Mouse (Mus musculus): Measurements from ENCODE around the gene Mmp23. TPM values are rescaled to one million over a fixed set of nuclear protein-coding genes. Genes with fewer than 3 reads are reported as not detected.
"Not testable (repeated sequence)": the region's sequence is repeated elsewhere in the genome, so short reads cannot be mapped to it uniquely, and the experiment has no call there.

The Mmp23 gene
- polyA plus RNA-seq, 1 experiment from 2014 or later = 4.7 TPM

- Histone ChIP-seq H3K4me3 (peak overlapping the region; percentile 59), H3K4me1 (peaks cover 37% of the 10 kb centered on the region), H3K9me3 (replicated peaks) (no peaks in the 10 kb centered on the region), H3K27ac (replicated peaks) (peak overlapping the region; percentile 79), H3K27me3 (ENCODE audit: low read depth, poor library complexity, severe bottlenecking) (peaks cover 75% of the 10 kb centered on the region), H3K36me3 (peaks cover 57% of the 10 kb centered on the region)
- 22% methylated on average over 36 of the region's 36 CpGs for WGBS
- DNase-seq (ENCODE audit: low spot score) = no peak
Measured at GRCm38 (mm10) chr4:155652283-155653085, 700 bp downstream of the Mmp23 start.

- no peak overlapping the region for H3K27ac ChIP-seq (replicated peaks)
- peaks cover 68% of the 10 kb centered on the region for H3K27me3 ChIP-seq (ENCODE audit: low read depth, poor library complexity, severe bottlenecking)
- H3K9me3 ChIP-seq (replicated peaks) = no peaks in the 10 kb centered on the region
- H3K4me1 ChIP-seq = peaks cover 37% of the 10 kb centered on the region
- peaks cover 60% of the 10 kb centered on the region for H3K36me3 ChIP-seq
- H3K4me3 ChIP-seq = no peak overlapping the region
- 65% methylated on average over 15 of the region's 15 CpGs for WGBS
- no peak for DNase-seq (ENCODE audit: low spot score)
Measured at GRCm38 (mm10) chr4:155651553-155652269, 1.5 kb downstream of the Mmp23 start.

- Histone ChIP-seq H3K4me1 (peaks cover 24% of the 10 kb centered on the region), H3K36me3 (peaks cover 75% of the 10 kb centered on the region), H3K27ac (replicated peaks) (no peak overlapping the region)
Measured at GRCm38 (mm10) chr4:155649355-155649754, 3.8 kb downstream of the Mmp23 start.

DNA sequence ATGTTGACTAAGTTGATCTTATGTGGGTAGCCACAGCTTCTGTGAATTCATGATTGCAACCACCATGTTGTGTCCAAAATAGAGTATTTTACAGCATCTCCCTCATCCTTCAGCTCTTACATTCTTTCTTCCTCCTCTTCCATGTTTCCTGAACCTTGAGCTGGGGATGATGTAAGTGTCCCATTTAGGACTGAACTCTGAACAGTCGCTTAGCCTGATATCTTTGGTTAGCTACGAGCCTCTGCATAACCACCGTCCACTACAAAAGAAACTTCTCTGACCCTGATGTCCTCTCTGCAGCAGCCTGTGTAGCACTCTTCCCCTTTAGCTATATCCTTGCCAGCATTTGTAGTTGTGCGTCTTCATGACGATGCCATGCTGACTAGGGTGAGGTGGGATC, 7.5 kb downstream of the Mmp23 start:
- Histone ChIP-seq H3K4me3 (no peak overlapping the region), H3K36me3 (peaks cover 99% of the 10 kb centered on the region), H3K27ac (replicated peaks) (no peak overlapping the region), H3K27me3 (ENCODE audit: low read depth, poor library complexity, severe bottlenecking) (peaks cover 8% of the 10 kb centered on the region), H3K4me1 (no peaks in the 10 kb centered on the region), H3K9me3 (replicated peaks) (no peaks in the 10 kb centered on the region)
- 97% methylated on average over 5 of the region's 5 CpGs for WGBS
- no peak for DNase-seq (ENCODE audit: low spot score)

More at GRCm38 (mm10) chr4:155649355-155649754, 3.8 kb downstream of the Mmp23 start:
- no peaks in the 10 kb centered on the region for H3K9me3 ChIP-seq (replicated peaks)
- WGBS = 92% methylated on average over 11 of the region's 11 CpGs
- DNase-seq (ENCODE audit: low spot score) = no peak
- H3K4me3 ChIP-seq = no peak overlapping the region
- H3K27me3 ChIP-seq (ENCODE audit: low read depth, poor library complexity, severe bottlenecking) = peaks cover 44% of the 10 kb centered on the region

- peaks cover 99% of the 10 kb centered on the region for H3K36me3 ChIP-seq
- not testable (repeated sequence) for DNase-seq (ENCODE audit: low spot score)
Measured at GRCm38 (mm10) chr4:155645308-155645707, 7.9 kb downstream of the Mmp23 start, which contains the start of gene Gm10563. Gene Gm10563, minus strand, starts transcription at chr4:155645408.

DNA sequence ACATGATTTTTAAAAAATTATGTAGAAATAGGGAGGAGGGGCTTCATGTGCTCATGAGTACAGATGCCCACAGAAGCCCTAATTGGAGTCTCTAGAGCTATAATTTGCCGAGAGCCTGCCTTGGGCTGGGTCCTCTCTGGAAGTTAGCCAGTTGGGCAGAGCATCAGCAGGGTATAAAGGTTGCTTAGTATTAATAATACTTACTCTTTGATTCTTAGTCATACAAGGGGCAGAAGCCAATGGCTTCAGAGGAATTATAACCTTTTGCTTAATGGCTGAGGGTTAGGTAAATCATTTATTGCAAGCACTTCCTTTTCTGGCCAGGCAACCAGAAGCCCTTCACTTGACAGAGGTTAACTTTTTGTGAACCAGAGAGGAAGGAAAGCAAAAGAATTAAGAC, 9.7 kb downstream of the Mmp23 start:
- Histone ChIP-seq H3K27me3 (ENCODE audit: low read depth, poor library complexity, severe bottlenecking) (no peaks in the 10 kb centered on the region), H3K4me3 (no peak overlapping the region), H3K4me1 (no peaks in the 10 kb centered on the region), H3K9me3 (replicated peaks) (no peaks in the 10 kb centered on the region), H3K27ac (replicated peaks) (no peak overlapping the region), H3K36me3 (peaks cover 97% of the 10 kb centered on the region)
- DNase-seq (ENCODE audit: low spot score) = no peak
- WGBS = 100% methylated on average over 1 of the region's 1 CpGs

More at GRCm38 (mm10) chr4:155645308-155645707, 7.9 kb downstream of the Mmp23 start, which contains the start of gene Gm10563:
- not testable (repeated sequence) for H3K9me3 ChIP-seq (replicated peaks); H3K27me3 ChIP-seq (ENCODE audit: low read depth, poor library complexity, severe bottlenecking); H3K27ac ChIP-seq (replicated peaks); H3K4me3 ChIP-seq; H3K4me1 ChIP-seq
- 98% methylated on average over 2 of the region's 2 CpGs for WGBS

- Histone ChIP-seq H3K27me3 (ENCODE audit: low read depth, poor library complexity, severe bottlenecking) (no peaks in the 10 kb centered on the region), H3K4me3 (no peak overlapping the region), H3K9me3 (replicated peaks) (no peaks in the 10 kb centered on the region), H3K27ac (replicated peaks) (no peak overlapping the region), H3K4me1 (no peaks in the 10 kb centered on the region), H3K36me3 (peaks cover 98% of the 10 kb centered on the region)
- DNase-seq (ENCODE audit: low spot score) = no peak
Measured at GRCm38 (mm10) chr4:155635766-155636499, 17.3 kb downstream of the Mmp23 start.

DNA sequence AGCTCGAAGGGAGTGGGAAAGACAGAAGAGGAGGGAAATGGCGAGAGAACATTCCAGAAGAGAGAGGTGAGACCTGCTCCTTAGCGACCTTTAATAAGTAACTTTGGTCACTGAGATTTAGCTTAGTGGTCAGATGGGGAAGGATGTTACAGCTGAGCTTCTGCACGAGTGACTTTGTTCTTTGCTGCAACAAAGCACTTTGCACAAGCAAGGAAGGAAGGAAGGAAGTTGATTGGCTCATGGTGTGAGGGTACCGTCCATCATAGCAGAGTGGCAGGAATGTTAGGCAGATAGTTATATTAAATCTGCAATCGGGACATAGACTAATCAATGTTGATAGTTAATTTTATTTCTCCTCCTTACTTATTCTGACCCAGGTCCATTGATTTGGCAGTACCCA, 22.9 kb downstream of the Mmp23 start:
- no peaks in the 10 kb centered on the region for H3K9me3 ChIP-seq (replicated peaks)
- no peak overlapping the region for H3K4me3 ChIP-seq
- 92% methylated on average over 6 of the region's 6 CpGs for WGBS
- peaks cover 90% of the 10 kb centered on the region for H3K36me3 ChIP-seq
- no peaks in the 10 kb centered on the region for H3K27me3 ChIP-seq (ENCODE audit: low read depth, poor library complexity, severe bottlenecking)
- no peak overlapping the region for H3K27ac ChIP-seq (replicated peaks)
- peaks cover 4% of the 10 kb centered on the region for H3K4me1 ChIP-seq
- no peak for DNase-seq (ENCODE audit: low spot score)

- Histone ChIP-seq H3K4me3 (peak within 1 kb of the TSS; percentile 98), H3K9me3 (replicated peaks) (no peaks in the 10 kb centered on the region), H3K27ac (replicated peaks) (peak within 1 kb of the TSS; percentile 83), H3K27me3 (ENCODE audit: low read depth, poor library complexity, severe bottlenecking) (no peaks in the 10 kb centered on the region), H3K4me1 (peaks cover 18% of the 10 kb centered on the region), H3K36me3 (peaks cover 58% of the 10 kb centered on the region)
- under 1% methylated on average over 84 of the region's 84 CpGs for WGBS
- DNase-seq (ENCODE audit: low spot score) = peak; percentile 97
Measured at GRCm38 (mm10) chr4:155624338-155625291, 28.6 kb downstream of the Mmp23 start, which contains the start of gene Cdk11b. Gene Cdk11b, plus strand, starts transcription at chr4:155624854.

DNA sequence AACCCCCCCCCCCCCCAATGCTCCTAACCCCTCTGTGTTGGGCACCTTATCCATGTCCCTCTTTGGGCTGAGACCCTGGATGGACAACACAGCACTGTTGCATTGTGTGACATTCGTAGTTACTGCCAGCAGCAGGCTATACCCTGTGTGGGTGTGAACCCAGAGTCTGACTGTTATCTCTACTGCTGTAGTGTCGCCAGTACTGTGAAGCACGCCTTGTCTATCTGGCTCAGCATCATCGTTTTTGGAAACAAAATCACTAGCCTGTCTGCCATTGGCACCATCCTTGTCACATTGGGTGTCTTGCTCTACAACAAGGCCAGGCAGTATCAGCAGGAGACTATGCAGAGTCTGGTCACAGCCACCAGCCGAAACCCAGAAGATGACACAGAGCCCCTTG, 34.9 kb downstream of the Mmp23 start:
- Histone ChIP-seq H3K36me3 (peaks cover 82% of the 10 kb centered on the region), H3K4me3 (no peak overlapping the region), H3K4me1 (peaks cover 2% of the 10 kb centered on the region; the same call in 1 of the 2 replicates), H3K27ac (replicated peaks) (no peak overlapping the region), H3K9me3 (replicated peaks) (no peaks in the 10 kb centered on the region), H3K27me3 (ENCODE audit: low read depth, poor library complexity, severe bottlenecking) (no peaks in the 10 kb centered on the region)
- no peak for DNase-seq (ENCODE audit: low spot score)
- 91% methylated on average over 5 of the region's 5 CpGs for WGBS

DNA sequence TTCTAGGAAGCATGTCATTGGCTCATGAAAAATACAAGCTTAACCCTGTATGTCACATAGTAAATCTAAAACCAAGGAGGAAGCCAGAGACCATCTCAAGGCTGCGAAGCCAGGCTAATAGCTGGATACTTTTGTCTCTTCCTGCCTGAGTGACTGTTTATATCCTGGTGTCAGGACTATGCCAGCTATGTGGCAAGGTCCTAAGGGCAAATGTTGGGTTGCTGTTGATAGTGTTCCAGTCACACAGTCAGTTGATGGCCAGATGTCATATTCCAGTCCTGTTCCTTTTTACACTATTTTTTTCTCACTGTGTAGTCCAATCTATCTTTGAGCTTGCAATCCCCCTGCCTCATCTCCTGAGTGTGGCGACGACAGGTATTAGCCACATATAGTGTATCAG, 39.9 kb downstream of the Mmp23 start:
- peaks cover 85% of the 10 kb centered on the region for H3K36me3 ChIP-seq
- no peaks in the 10 kb centered on the region for H3K27me3 ChIP-seq (ENCODE audit: low read depth, poor library complexity, severe bottlenecking)
- no peak overlapping the region for H3K27ac ChIP-seq (replicated peaks)
- DNase-seq (ENCODE audit: low spot score) = no peak
- H3K9me3 ChIP-seq (replicated peaks) = no peaks in the 10 kb centered on the region
- H3K4me3 ChIP-seq = no peak overlapping the region
- H3K4me1 ChIP-seq = no peaks in the 10 kb centered on the region
- 97% methylated on average over 3 of the region's 3 CpGs for WGBS

DNA sequence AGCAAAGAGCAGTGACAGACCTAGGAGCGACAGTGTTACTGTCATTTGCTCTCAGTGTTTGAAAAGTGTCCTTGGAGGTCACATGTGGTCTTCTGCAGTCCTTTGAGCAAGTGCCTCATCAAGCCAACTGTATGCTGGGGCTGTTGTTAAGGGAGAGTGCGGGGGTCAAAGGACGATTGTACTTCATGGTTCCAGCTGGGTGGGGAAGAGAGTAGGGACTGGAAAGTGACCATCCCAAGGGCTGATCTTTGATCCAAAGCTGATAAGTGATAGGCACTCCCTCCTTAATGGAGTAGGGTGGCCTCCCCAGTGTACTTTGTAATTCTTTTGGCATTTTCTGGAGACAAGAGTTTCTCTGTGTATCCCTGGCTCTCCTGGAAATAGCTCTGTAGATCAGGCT, 41.3 kb downstream of the Mmp23 start:
- Histone ChIP-seq H3K27me3 (ENCODE audit: low read depth, poor library complexity, severe bottlenecking) (no peaks in the 10 kb centered on the region), H3K4me3 (no peak overlapping the region), H3K9me3 (replicated peaks) (no peaks in the 10 kb centered on the region), H3K36me3 (peaks cover 80% of the 10 kb centered on the region), H3K27ac (replicated peaks) (no peak overlapping the region), H3K4me1 (no peaks in the 10 kb centered on the region)
- 97% methylated on average over 3 of the region's 3 CpGs for WGBS
- DNase-seq (ENCODE audit: low spot score) = no peak

Measured in midbrain, embryonic 10.5 days (tissue).